Mouse (Mus musculus) testis, adult 2 months (tissue): ENCODE measurements around the gene Mettl21e. TPM values are rescaled to one million over a fixed set of nuclear protein-coding genes. Genes with fewer than 3 reads are reported as not detected.
"Not testable (repeated sequence)": the region's sequence is repeated elsewhere in the genome, so short reads cannot be mapped to it uniquely, and the experiment has no call there.

Experiments
- H3K27ac ChIP-seq: fragments of 200-500 bp; 2 replicates; pipeline ENCODE4 v1.5.1; 2012; ENCODE audit warnings: low read depth, low read length; ENCODE audit not compliant: control insufficient read depth, insufficient read depth
- H3K27me3 ChIP-seq: fragments of 200-500 bp; 2 replicates; pipeline ENCODE4 v1.6.1; 2012; ENCODE audit warnings: mild to moderate bottlenecking, low read length, moderate library complexity; ENCODE audit not compliant: control insufficient read depth, insufficient read depth
- H3K36me3 ChIP-seq: fragments of 200-500 bp; 2 replicates; pipeline ENCODE4 v1.6.1; 2012; ENCODE audit warnings: mild to moderate bottlenecking, low read length; ENCODE audit not compliant: control insufficient read depth, insufficient read depth
- H3K4me1 ChIP-seq: fragments of 200-500 bp; 2 replicates; pipeline ENCODE4 v1.6.1; 2012; ENCODE audit warnings: low read length; ENCODE audit not compliant: control insufficient read depth, insufficient read depth
- H3K4me3 ChIP-seq: fragments of 200-500 bp; 2 replicates; pipeline ENCODE4 v1.5.1; 2012; ENCODE audit warnings: low read depth, mild to moderate bottlenecking, low read length, moderate library complexity, mixed read lengths; ENCODE audit not compliant: control insufficient read depth
- CTCF ChIP-seq: fragments of 200-500 bp; IDR thresholded peaks from 2 replicates; pipeline ENCODE4 v1.5.1; 2012; ENCODE audit warnings: low read depth, mild to moderate bottlenecking, inconsistent platforms, low read length, moderate library complexity; ENCODE audit not compliant: control insufficient read depth, insufficient read depth, insufficient replicate concordance
- POLR2A ChIP-seq: fragments of 200-500 bp; IDR thresholded peaks from 2 replicates; pipeline ENCODE4 v1.6.1; 2012; ENCODE audit warnings: low read depth, mild to moderate bottlenecking, inconsistent platforms, low read length, moderate library complexity; ENCODE audit not compliant: control insufficient read depth
- polyA plus RNA-seq: library from polyadenylated mRNA; depleted of rRNA; stranded (reverse); fragments of >200 nt; gene quantifications from 2 replicates; pipeline ENCODE4 v1.2.3, GENCODE M21; 2012; rRNA removed

The Mettl21e gene
- not detected in 2 replicates for polyA plus RNA-seq

- Histone ChIP-seq H3K27me3 (no peaks in the 10 kb centered on the region), H3K4me1 (no peaks in the 10 kb centered on the region), H3K27ac (no peak within 1 kb of the TSS), H3K4me3 (no peak within 1 kb of the TSS), H3K36me3 (no peaks in the 10 kb centered on the region)
- TF ChIP-seq CTCF: no peak
Observed at GRCm38 (mm10) chr1:44218876-44219275, at the start of gene Mettl21e. Gene Mettl21e, minus strand, starts transcription at chr1:44218961.

GRCm38 (mm10) chr1:44240440-44240839 lies 21.7 kb upstream of the Mettl21e start:
- H3K4me3 ChIP-seq, H3K4me1 ChIP-seq, H3K36me3 ChIP-seq, H3K27me3 ChIP-seq, H3K27ac ChIP-seq: not testable (repeated sequence)

- H3K27ac ChIP-seq: no peak overlapping the region
- no peaks in the 10 kb centered on the region for H3K36me3 ChIP-seq
- TF ChIP-seq CTCF (no peak), POLR2A (no peak)
- no peaks in the 10 kb centered on the region for H3K27me3 ChIP-seq
- H3K4me1 ChIP-seq: no peaks in the 10 kb centered on the region
- H3K4me3 ChIP-seq: no peak overlapping the region
Observed at GRCm38 (mm10) chr1:44239969-44240368, 21.2 kb upstream of the Mettl21e start.

GRCm38 (mm10) chr1:44237305-44237704 lies 18.5 kb upstream of the Mettl21e start:
- Histone ChIP-seq H3K4me3 (no peak overlapping the region), H3K27me3 (no peaks in the 10 kb centered on the region), H3K4me1 (no peaks in the 10 kb centered on the region), H3K36me3 (no peaks in the 10 kb centered on the region), H3K27ac (no peak overlapping the region)
- TF ChIP-seq CTCF: no peak
- TF ChIP-seq POLR2A: no peak

GRCm38 (mm10) chr1:44235311-44235710 lies 16.6 kb upstream of the Mettl21e start:
- H3K4me3 ChIP-seq: no peak overlapping the region
- no peak overlapping the region for H3K27ac ChIP-seq
- H3K4me1 ChIP-seq: no peaks in the 10 kb centered on the region
- TF ChIP-seq POLR2A (no peak), CTCF (no peak)
- no peaks in the 10 kb centered on the region for H3K27me3 ChIP-seq
- H3K36me3 ChIP-seq: no peaks in the 10 kb centered on the region

- H3K4me1 ChIP-seq, H3K36me3 ChIP-seq, H3K4me3 ChIP-seq, H3K27ac ChIP-seq, H3K27me3 ChIP-seq: not testable (repeated sequence)
Observed at GRCm38 (mm10) chr1:44234531-44234930, 15.8 kb upstream of the Mettl21e start.

- no peaks in the 10 kb centered on the region for H3K36me3 ChIP-seq
- TF ChIP-seq CTCF (no peak), POLR2A (no peak)
- H3K27ac ChIP-seq: no peak overlapping the region
- no peak overlapping the region for H3K4me3 ChIP-seq
- H3K4me1 ChIP-seq: no peaks in the 10 kb centered on the region
- no peaks in the 10 kb centered on the region for H3K27me3 ChIP-seq
Observed at GRCm38 (mm10) chr1:44229044-44229443, 10.3 kb upstream of the Mettl21e start.

- no peaks in the 10 kb centered on the region for H3K4me1 ChIP-seq
- no peak overlapping the region for H3K4me3 ChIP-seq
- H3K27me3 ChIP-seq: no peaks in the 10 kb centered on the region
- no peaks in the 10 kb centered on the region for H3K36me3 ChIP-seq
- no peak overlapping the region for H3K27ac ChIP-seq
- TF ChIP-seq CTCF: no peak
Observed at GRCm38 (mm10) chr1:44217118-44217517, 1.6 kb downstream of the Mettl21e start.
